Mouse (Mus musculus) testis, postnatal 10 days (tissue): Measurements from ENCODE around the gene Igfbpl1.

Experiments
- DNase-seq: peaks from one replicate; pipeline ENCODE4 v3.0.0; 2021; ENCODE audit warnings: low spot score

Igfbpl1 gene

GRCm38 (mm10) chr4:45770638-45771033, 56.1 kb downstream of the Igfbpl1 start:
- no peak for DNase-seq

- DNase-seq: no peak
Observed at GRCm38 (mm10) chr4:45769791-45770637, 56.7 kb downstream of the Igfbpl1 start.

GRCm38 (mm10) chr4:45769141-45769540, 57.6 kb downstream of the Igfbpl1 start:
- DNase-seq: peak; percentile 40

- peak; percentile 81 for DNase-seq
Observed at GRCm38 (mm10) chr4:45767891-45768558, 58.7 kb downstream of the Igfbpl1 start.

- no peak for DNase-seq
Observed at GRCm38 (mm10) chr4:45766774-45767173, 59.9 kb downstream of the Igfbpl1 start.

GRCm38 (mm10) chr4:45765565-45766201, 61.0 kb downstream of the Igfbpl1 start:
- no peak for DNase-seq

GRCm38 (mm10) chr4:45765121-45765564, 61.6 kb downstream of the Igfbpl1 start:
- peak; percentile 63 for DNase-seq

- DNase-seq: no peak
Observed at GRCm38 (mm10) chr4:45764141-45764494, 62.6 kb downstream of the Igfbpl1 start.

- peak; percentile 66 for DNase-seq
Observed at GRCm38 (mm10) chr4:45763288-45764140, 63.2 kb downstream of the Igfbpl1 start.

- no peak for DNase-seq
Observed at GRCm38 (mm10) chr4:45762600-45762999, 64.1 kb downstream of the Igfbpl1 start.
